In the genomic region with DNA sequence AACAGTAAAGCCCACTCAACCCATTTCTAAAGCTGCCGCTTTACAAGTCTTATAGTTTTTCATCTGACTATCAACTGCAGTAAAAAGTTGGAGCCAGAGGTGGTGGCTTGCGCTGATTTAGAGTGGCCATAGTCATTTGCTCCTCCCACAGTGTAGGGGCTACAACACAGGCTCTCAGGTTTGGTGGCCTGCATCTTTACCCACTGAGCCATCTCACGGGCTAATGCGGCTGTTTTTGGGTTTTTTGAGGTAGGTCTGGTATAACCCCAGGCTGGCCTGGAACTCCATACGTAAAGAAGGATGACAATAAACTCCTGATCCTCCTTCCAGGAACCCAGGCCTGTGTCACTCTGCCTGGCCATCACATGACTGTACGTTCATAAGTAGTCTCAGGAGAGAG, we compare ENCODE assay signal across 18 mouse cellular contexts.
"Had no signal": no experiment of that assay in that cellular context is flagged by ENCODE, and none has a peak within 500 bp of the region (broad histone marks: within the 10 kb centered on the region; RNA-seq: fewer than 3 reads in every experiment).

No protein-coding gene starts in this region.

- H3K9me3 ChIP-seq: liver, embryonic 15.5 days; lung, embryonic 15.5 days; megakaryocyte, embryonic 14.5 days; midbrain, embryonic 12.5 days; midbrain, embryonic 15.5 days; neural tube, embryonic 12.5 days; stomach, embryonic 15.5 days had no signal

- ATAC-seq: liver, postnatal 0 days; lung, postnatal 0 days; midbrain, embryonic 15.5 days had no signal

- H3K27ac ChIP-seq: liver, embryonic 15.5 days; macrophage; midbrain, embryonic 15.5 days; neural tube, embryonic 12.5 days; stomach, postnatal 0 days had no signal

- H3K4me2 ChIP-seq: stomach, embryonic 15.5 days had no signal

- H3K36me3 ChIP-seq: liver, embryonic 15.5 days; lung, embryonic 15.5 days; midbrain, embryonic 12.5 days; midbrain, embryonic 15.5 days; neural tube, embryonic 12.5 days; stomach, embryonic 15.5 days had no signal

- DNase-seq: liver, postnatal 0 days; lung, adult 2 months; lung, postnatal 14 days; lung, postnatal 36 days; right cerebral cortex, postnatal 14 days; thymus, adult 2 months; thymus, postnatal 25 days; thymus, postnatal 4 days had no signal

- H3K4me3 ChIP-seq: liver, embryonic 15.5 days; lung, embryonic 15.5 days; megakaryocyte, embryonic 14.5 days; midbrain, embryonic 12.5 days; stomach, embryonic 15.5 days had no signal

- H3K9ac ChIP-seq: liver, embryonic 15.5 days; liver, postnatal 0 days; lung, embryonic 15.5 days; midbrain, embryonic 12.5 days; midbrain, embryonic 15.5 days; neural tube, embryonic 12.5 days; stomach, embryonic 15.5 days had no signal

- H3K27me3 ChIP-seq: liver, embryonic 15.5 days; lung, embryonic 15.5 days; megakaryocyte, embryonic 14.5 days; midbrain, embryonic 12.5 days; midbrain, embryonic 15.5 days; neural tube, embryonic 12.5 days; stomach, embryonic 15.5 days had no signal
